Mouse (Mus musculus) liver, embryonic 13.5 days (tissue): ENCODE measurements around the gene Apod. TPM values are rescaled to one million over a fixed set of nuclear protein-coding genes. Genes with fewer than 3 reads are reported as not detected.
A peak's percentile ranks its signal among the peaks of the same experiment; 100 is the strongest.

Experiments used
- ATAC-seq: fragments of 200-750 bp; cut with Nextera tagmentation; 2 replicates; pipeline ENCODE4 v1.8.0; 2017; ENCODE audit warnings: low read depth, mild to moderate bottlenecking, moderate number of reproducible peaks, moderate library complexity
- DNase-seq: peaks from one replicate; pipeline ENCODE4 v3.0.0; 2022
- H3K27ac ChIP-seq: fragments of 300-500 bp; sonication (generic); 2 replicates; pipeline ENCODE4 v1.5.1; 2015; ENCODE audit warnings: moderate library complexity, mild to moderate bottlenecking, inconsistent platforms
- H3K27me3 ChIP-seq: fragments of 300-500 bp; sonication (generic); 2 replicates; pipeline ENCODE4 v1.6.1; 2015; ENCODE audit warnings: mild to moderate bottlenecking, inconsistent platforms
- H3K36me3 ChIP-seq: fragments of 300-500 bp; sonication (generic); 2 replicates; pipeline ENCODE4 v1.6.1; 2015; ENCODE audit warnings: mild to moderate bottlenecking, inconsistent platforms
- H3K4me1 ChIP-seq: fragments of 300-500 bp; sonication (generic); replicated peaks from 2 replicates; pipeline ENCODE4 v1.6.1; 2015; ENCODE audit warnings: inconsistent platforms
- H3K4me2 ChIP-seq: fragments of 300-500 bp; sonication (generic); 2 replicates; pipeline ENCODE4 v1.6.1; 2015; ENCODE audit warnings: inconsistent platforms, mild to moderate bottlenecking, moderate library complexity
- H3K4me3 ChIP-seq: fragments of 300-500 bp; sonication (generic); replicated peaks from 2 replicates; pipeline ENCODE4 v1.5.1; 2015; ENCODE audit warnings: mild to moderate bottlenecking, inconsistent platforms
- H3K9ac ChIP-seq: fragments of 300-500 bp; sonication (generic); 2 replicates; pipeline ENCODE4 v1.6.1; 2015; ENCODE audit warnings: mild to moderate bottlenecking, inconsistent platforms
- H3K9me3 ChIP-seq: fragments of 300-500 bp; sonication (generic); replicated peaks from 2 replicates; pipeline ENCODE4 v1.6.1; 2016; ENCODE audit warnings: inconsistent platforms
- WGBS: fragments of 180-500 bp; shearing (Covaris S2); methylation state at CpG from one replicate; pipeline ENCODE4 v1.1.7; 2015; ENCODE audit not compliant: insufficient replicate concordance; 5-methylcytosine and 5-hydroxymethylcytosine counted together
- polyA plus RNA-seq: library from polyadenylated mRNA; unstranded; fragments of >200 nt; fragmentation: Nextera tagmentation; extraction: Ambion mirVana; gene quantifications from 2 replicates; pipeline ENCODE4 v1.2.1, GENCODE M21; 2015

Apod gene
- polyA plus RNA-seq, 1 experiment from 2014 or later: 0.14 TPM

DNA sequence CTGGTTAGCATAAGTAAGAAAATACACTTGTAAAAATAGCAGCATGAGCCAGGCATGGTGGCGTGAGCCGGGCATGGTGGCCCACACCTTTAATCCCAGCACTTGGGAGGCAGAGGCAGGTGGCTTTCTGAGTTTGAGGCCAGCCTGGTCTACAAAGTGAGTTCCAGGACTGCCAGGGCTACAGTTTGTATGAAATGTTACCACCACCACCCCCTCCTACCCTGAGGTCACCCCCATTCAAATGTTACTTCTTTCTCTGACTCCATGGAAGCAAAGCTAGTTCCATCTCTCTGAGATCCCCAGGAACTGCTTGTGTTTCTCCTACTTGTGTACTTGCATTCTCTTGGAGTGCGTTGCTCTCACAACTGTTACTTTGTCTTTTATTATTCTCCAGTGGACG, 34.4 kb downstream of the Apod start:
- Histone ChIP-seq H3K36me3 (no peaks in the 10 kb centered on the region), H3K4me2 (no peak overlapping the region), H3K27me3 (0 out of 2 replicates have a peak, but pooled peaks cover 7% of the 10 kb centered on the region), H3K27ac (no peak overlapping the region), H3K9ac (no peak overlapping the region), H3K9me3 (no peaks in the 10 kb centered on the region), H3K4me1 (peaks cover 15% of the 10 kb centered on the region), H3K4me3 (no peak overlapping the region)
- DNase-seq: no peak
- 78% methylated on average over 4 of the region's 4 CpGs for WGBS
- ATAC-seq: no peak

DNA sequence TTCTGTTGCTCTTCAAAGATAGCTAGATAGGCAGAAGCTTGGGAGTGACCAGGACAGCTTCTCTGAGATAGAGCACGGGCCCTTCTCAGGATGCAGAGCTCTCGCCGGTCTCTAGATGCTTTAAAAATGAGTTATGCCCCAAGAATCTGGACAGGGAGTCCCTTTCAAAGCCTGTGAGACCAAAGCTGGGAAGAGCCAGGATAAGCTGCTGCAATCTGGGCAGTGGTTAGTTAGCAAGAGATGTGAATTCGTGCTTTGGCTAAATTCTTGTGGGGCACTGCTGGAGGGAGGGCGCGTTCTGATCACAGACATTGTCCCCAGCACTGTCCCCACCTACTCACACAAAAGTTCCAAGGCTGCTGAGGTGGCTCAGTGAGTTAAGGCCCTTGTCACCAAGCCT, 36.0 kb downstream of the Apod start:
- no peak overlapping the region for H3K4me3 ChIP-seq
- DNase-seq (no peak), ATAC-seq (no peak)
- 67% methylated on average over 6 of the region's 6 CpGs for WGBS
- H3K9me3 ChIP-seq: no peaks in the 10 kb centered on the region
- peaks cover 22% of the 10 kb centered on the region for H3K4me1 ChIP-seq
- H3K27ac ChIP-seq: no peak overlapping the region
- no peaks in the 10 kb centered on the region for H3K36me3 ChIP-seq
- 0 out of 2 replicates have a peak, but pooled peaks cover 7% of the 10 kb centered on the region for H3K27me3 ChIP-seq
- H3K9ac ChIP-seq: no peak overlapping the region
- no peak overlapping the region for H3K4me2 ChIP-seq

DNA sequence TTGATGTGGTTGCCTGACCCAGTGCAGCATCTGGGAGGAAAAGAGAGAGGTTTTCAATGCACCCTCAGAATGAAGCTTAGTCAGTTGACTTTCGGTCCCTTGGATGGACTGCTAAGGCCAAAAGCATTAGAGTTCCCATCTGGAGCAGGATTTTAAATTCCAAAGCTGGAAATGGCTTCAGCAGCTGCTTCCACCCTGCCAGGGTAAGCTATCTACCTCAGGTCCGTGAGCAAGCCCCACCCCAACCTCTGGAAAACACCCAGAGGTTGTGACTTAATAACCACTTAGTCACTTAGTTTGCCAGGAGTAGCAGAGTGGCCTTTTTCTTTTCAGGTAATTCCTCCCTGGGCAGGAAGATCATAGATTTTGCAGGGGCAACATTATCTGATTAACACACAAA, 36.5 kb downstream of the Apod start:
- Histone ChIP-seq H3K4me1 (peaks cover 27% of the 10 kb centered on the region), H3K9ac (no peak overlapping the region), H3K27me3 (0 out of 2 replicates have a peak, but pooled peaks cover 7% of the 10 kb centered on the region), H3K4me3 (no peak overlapping the region), H3K9me3 (no peaks in the 10 kb centered on the region), H3K4me2 (no peak overlapping the region), H3K27ac (no peak overlapping the region), H3K36me3 (no peaks in the 10 kb centered on the region)
- 49% methylated on average over 2 of the region's 2 CpGs for WGBS
- DNase-seq (no peak), ATAC-seq (no peak)

DNA sequence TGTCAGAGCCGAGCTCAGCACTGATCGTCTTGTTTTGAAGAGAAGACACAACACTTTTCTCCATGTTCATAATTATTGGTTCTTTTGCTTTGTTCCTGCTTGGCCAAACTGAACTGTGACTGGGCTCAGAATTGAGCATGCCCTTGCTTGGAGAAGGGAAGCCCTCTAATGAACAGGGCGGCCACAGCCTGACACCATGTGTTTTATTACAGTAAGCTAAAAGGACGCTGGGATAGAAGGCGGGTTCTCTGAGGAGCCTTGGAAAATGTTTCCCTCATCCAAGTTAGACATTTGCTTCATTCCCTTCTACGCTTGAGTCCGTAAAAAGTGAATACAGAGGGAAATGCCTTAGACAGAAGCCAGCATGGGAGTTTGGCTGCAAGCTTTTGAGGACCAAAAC, 37.6 kb downstream of the Apod start:
- no peaks in the 10 kb centered on the region for H3K36me3 ChIP-seq
- 0 out of 2 replicates have a peak, but pooled peaks cover 7% of the 10 kb centered on the region for H3K27me3 ChIP-seq
- H3K4me1 ChIP-seq: peaks cover 37% of the 10 kb centered on the region
- 59% methylated on average over 7 of the region's 7 CpGs for WGBS
- DNase-seq (no peak), ATAC-seq (no peak)
- H3K27ac ChIP-seq: no peak overlapping the region
- H3K9ac ChIP-seq: no peak overlapping the region
- H3K4me3 ChIP-seq: no peak overlapping the region
- no peak overlapping the region for H3K4me2 ChIP-seq
- H3K9me3 ChIP-seq: no peaks in the 10 kb centered on the region

DNA sequence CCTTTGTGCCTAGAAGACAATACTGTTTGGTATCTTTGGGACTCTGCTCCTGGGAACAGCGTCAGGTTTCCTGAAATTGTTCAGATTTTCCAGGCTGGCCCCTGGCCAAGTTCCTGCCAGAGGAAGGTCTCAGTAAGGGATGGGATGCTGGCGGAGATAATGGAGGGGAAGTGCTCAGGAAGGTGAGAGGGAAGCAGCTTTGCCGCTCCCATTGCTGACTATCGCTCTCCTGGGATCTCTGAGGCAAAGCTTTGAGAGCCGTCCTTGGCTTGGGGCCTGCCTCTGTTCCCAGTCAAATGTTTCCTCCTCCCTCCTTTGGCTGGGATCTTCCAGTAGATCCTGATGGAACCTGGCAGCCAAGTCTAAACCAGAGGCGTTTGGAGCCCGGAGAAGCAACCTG, 38.1 kb downstream of the Apod start:
- H3K36me3 ChIP-seq: no peaks in the 10 kb centered on the region
- ATAC-seq: no peak
- no peak overlapping the region for H3K27ac ChIP-seq
- DNase-seq: no peak
- H3K4me3 ChIP-seq: no peak overlapping the region
- 28% methylated on average over 7 of the region's 7 CpGs for WGBS
- H3K4me2 ChIP-seq: no peak overlapping the region
- 0 out of 2 replicates have a peak, but pooled peaks cover 7% of the 10 kb centered on the region for H3K27me3 ChIP-seq
- H3K4me1 ChIP-seq: peaks cover 40% of the 10 kb centered on the region
- no peak overlapping the region for H3K9ac ChIP-seq
- no peaks in the 10 kb centered on the region for H3K9me3 ChIP-seq

DNA sequence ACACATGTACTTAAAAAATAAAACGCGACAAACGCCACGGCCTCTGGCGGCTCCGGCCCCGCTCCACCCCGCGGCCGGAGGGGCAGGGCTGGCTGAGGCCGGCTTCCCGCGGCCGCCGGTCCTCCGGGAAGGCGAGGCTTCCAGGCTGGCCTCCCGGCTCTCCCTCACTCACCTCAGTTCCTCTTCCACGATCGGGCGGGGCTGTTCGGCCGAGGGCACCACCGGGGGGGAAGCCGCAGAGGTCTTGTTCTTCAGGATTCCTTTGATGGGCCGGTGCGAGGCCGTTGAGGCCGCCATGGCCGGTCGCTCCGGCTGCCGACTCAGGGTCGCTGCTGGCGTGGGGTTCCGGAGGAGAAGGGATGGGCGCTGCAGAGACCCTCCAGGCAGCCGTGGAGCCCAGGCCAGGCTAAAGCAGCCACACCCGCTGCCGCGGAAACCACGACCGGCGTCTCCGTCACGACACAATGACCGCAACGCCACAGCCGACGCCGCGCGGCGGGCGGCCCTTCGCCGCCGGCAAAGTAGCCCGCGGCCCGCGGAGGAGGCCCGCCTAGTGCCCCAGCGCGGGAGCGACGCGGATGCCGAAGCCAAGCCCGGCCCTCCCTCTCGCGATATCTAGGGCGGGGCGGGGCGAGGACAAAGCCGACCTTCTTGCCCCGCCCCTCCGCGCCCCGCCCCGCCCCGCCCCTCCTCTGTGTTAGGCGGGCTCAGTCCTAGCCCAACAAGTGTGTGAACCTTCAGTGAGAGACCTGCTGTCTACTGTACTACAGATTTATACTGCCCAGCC, 39.7 kb downstream of the Apod start, which contains the start of gene Ppp1r2:
Gene Ppp1r2, minus strand, starts transcription at position 604 of the 787 bp plus-strand sequence.
- H3K36me3 ChIP-seq: peaks cover 3% of the 10 kb centered on the region; the same call in 1 of the 2 replicates
- H3K27me3 ChIP-seq: 0 out of 2 replicates have a peak, but pooled peaks cover 7% of the 10 kb centered on the region
- H3K9me3 ChIP-seq: no peaks in the 10 kb centered on the region
- peak within 1 kb of the TSS; percentile 87 for H3K27ac ChIP-seq
- peaks cover 50% of the 10 kb centered on the region for H3K4me1 ChIP-seq
- H3K4me3 ChIP-seq: peak within 1 kb of the TSS; percentile 84
- peak; percentile 94 for ATAC-seq
- peak; percentile 86 for DNase-seq
- peak within 1 kb of the TSS; percentile 75 for H3K4me2 ChIP-seq
- peak within 1 kb of the TSS; percentile 93 for H3K9ac ChIP-seq
- under 1% methylated on average over 80 of the region's 83 CpGs for WGBS

DNA sequence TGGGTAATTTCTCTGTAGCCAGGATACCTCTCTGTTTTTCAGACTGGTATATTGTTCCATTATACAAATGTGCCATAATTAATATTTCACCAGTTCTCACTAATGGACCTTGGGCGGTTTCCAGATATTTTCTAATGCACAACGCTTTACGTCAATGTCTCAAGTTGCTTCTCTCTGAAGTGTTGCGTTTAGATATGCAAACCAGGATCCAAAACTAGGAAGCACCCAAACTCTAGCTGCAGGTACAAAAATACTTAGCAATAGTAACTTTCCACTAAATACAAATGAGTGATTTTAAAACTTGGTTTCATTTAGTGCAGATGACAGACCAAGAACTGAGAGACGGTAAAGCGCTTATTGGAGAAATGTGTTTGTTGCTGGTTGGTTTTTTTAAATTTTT, 40.5 kb downstream of the Apod start:
- H3K27me3 ChIP-seq: 0 out of 2 replicates have a peak, but pooled peaks cover 7% of the 10 kb centered on the region
- peak overlapping the region; percentile 87 for H3K27ac ChIP-seq
- peaks cover 50% of the 10 kb centered on the region for H3K4me1 ChIP-seq
- peak overlapping the region; percentile 93 for H3K9ac ChIP-seq
- H3K4me2 ChIP-seq: peak overlapping the region; percentile 75
- WGBS: 5% methylated on average over 6 of the region's 6 CpGs
- H3K9me3 ChIP-seq: no peaks in the 10 kb centered on the region
- no peak for ATAC-seq
- DNase-seq: no peak
- H3K36me3 ChIP-seq: peaks cover 3% of the 10 kb centered on the region; the same call in 1 of the 2 replicates
- peak overlapping the region; percentile 84 for H3K4me3 ChIP-seq

DNA sequence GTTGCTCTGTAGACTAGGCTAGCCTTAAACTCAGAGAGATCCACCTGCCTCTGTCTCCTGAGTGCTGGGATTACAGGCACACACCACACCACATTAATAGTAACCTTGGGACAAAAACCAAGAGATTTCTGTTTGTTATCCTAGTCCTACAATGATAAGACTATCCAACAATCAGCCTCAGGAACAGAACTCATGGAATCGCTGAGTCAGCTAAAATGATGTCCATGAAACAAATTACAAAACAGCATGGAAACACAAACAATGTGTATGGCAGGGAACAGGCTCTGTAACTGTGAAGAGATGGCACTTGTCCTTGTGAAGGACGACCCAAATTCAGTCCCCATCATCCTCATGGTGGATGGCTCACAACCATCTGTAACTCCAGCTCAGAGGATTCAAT, 47.9 kb downstream of the Apod start:
- WGBS: 67% methylated on average over 2 of the region's 2 CpGs
- Histone ChIP-seq H3K4me1 (peaks cover 14% of the 10 kb centered on the region), H3K9ac (no peak overlapping the region), H3K27me3 (no peaks in the 10 kb centered on the region), H3K4me3 (no peak overlapping the region), H3K27ac (no peak overlapping the region), H3K4me2 (no peak overlapping the region), H3K9me3 (no peaks in the 10 kb centered on the region), H3K36me3 (peaks cover 18% of the 10 kb centered on the region)
- DNase-seq (no peak), ATAC-seq (no peak)

DNA sequence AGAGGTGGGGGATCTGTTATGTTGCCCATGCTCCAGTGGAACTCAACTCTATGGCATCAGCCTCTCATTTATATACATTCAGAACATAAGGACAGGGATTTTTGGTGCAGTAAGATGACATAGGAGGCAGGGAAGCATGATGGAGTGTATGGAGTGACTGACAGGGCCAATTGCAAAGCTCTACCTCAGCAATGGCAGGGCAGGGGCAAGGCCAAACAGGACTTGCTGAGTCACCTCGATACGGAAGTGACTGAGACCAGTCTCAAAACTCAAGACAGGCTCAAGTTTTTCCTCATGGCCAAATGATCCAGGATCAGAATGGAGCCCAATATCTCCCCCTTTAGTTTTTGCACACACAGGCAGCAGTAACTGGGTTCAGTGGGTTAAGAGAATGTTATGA, 58.5 kb downstream of the Apod start:
- peaks cover 57% of the 10 kb centered on the region for H3K36me3 ChIP-seq
- H3K4me2 ChIP-seq: no peak overlapping the region
- H3K9ac ChIP-seq: no peak overlapping the region
- no peaks in the 10 kb centered on the region for H3K27me3 ChIP-seq
- DNase-seq (no peak), ATAC-seq (no peak)
- no peak overlapping the region for H3K4me3 ChIP-seq
- H3K9me3 ChIP-seq: no peaks in the 10 kb centered on the region
- no peak overlapping the region; the same call in 1 of the 2 replicates for H3K27ac ChIP-seq
- WGBS: 82% methylated on average over 2 of the region's 2 CpGs
- peaks cover 4% of the 10 kb centered on the region; the same call in 1 of the 2 replicates for H3K4me1 ChIP-seq

DNA sequence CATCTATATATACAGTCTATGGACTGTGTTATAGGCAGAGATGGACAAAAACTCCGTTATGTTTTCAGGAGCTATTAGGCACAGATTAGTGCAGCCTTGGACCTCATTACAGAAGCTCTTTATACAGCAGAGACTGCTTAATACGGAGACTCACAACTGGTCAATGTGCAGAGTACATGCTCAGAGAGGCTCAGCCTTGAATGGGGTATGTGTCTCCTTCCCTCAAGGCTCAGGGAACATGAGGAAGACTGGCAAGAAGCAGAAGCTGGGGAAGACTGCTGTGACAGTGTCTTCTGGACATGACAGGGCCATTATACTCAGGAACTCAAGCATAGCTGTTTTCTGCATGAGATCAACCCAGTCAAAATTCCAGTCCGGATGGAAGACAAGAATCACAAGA, 58.9 kb downstream of the Apod start:
- DNase-seq: no peak
- Histone ChIP-seq H3K27ac (no peak overlapping the region), H3K4me1 (peaks cover 4% of the 10 kb centered on the region; the same call in 1 of the 2 replicates), H3K36me3 (peaks cover 53% of the 10 kb centered on the region), H3K4me2 (no peak overlapping the region), H3K9ac (no peak overlapping the region), H3K27me3 (no peaks in the 10 kb centered on the region), H3K4me3 (no peak overlapping the region), H3K9me3 (no peaks in the 10 kb centered on the region)
- ATAC-seq: no peak
- 84% methylated on average over 3 of the region's 3 CpGs for WGBS

DNA sequence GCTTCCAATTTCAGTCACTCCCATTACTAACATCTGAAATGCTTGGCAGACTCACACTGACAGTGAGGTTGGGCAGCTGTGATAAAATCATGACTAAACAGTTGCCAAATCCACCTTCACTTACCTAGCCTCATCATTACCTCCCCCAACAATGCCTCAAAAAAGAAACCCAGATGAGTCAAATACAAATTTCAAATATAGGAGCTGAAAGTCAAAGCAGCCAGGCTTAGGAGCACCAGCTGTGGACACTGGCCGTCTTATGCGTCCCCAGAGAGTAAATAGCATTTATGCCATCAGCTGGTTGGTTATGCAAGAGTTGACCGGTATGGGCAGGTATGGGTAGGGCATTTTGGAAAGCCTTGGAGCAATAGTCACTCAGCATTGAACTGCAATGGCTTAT, 65.2 kb downstream of the Apod start:
- 74% methylated on average over 3 of the region's 3 CpGs for WGBS
- Histone ChIP-seq H3K4me1 (peaks cover 4% of the 10 kb centered on the region; the same call in 1 of the 2 replicates), H3K27me3 (no peaks in the 10 kb centered on the region), H3K9ac (no peak overlapping the region), H3K4me2 (no peak overlapping the region), H3K9me3 (no peaks in the 10 kb centered on the region), H3K27ac (no peak overlapping the region), H3K36me3 (peaks cover 4% of the 10 kb centered on the region; the same call in 1 of the 2 replicates), H3K4me3 (no peak overlapping the region)
- DNase-seq (no peak), ATAC-seq (no peak)
